Mouse (Mus musculus): ENCODE data around the gene Terb2.

The Terb2 gene

DNA sequence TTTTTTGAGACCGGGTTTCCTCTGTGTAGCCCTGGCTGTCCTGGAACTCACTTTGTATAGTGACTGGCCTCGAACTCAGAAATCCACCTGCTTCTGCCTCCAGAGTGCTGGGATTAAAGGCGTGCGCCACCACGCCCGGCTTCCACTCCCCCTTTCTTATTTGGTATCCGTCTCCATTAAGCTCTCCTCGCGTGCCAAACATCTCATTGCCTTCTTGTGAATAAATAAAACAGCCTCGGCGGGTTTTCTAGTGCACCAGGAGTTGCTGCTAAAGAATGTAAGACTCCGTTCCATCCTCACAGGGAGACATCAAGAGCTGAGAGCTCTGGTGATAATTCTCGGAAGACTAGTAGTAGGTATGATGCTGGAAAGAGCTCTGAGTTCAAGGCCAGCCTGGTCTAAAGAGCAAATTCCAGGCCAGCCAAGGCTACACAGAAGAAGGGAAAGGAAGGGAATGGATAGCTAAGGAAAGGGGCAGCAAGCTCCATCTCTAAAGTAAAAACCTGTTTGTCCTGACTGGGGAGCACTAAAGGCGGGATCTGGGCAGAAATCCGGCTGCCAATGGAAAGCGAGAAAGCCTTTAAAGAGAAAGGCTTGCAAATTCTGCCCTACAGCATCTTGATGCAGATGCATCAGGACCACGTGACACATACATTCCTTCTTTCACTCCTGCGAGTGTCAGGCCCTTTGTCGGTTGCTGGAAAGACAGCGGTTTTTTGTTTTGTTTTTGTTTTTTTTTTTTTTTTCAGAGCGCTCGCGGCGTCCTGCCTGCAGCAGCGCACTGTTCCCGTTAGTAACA is 47.9 kb downstream of the Terb2 start:
- DNase-seq: peak; percentile 54

DNA sequence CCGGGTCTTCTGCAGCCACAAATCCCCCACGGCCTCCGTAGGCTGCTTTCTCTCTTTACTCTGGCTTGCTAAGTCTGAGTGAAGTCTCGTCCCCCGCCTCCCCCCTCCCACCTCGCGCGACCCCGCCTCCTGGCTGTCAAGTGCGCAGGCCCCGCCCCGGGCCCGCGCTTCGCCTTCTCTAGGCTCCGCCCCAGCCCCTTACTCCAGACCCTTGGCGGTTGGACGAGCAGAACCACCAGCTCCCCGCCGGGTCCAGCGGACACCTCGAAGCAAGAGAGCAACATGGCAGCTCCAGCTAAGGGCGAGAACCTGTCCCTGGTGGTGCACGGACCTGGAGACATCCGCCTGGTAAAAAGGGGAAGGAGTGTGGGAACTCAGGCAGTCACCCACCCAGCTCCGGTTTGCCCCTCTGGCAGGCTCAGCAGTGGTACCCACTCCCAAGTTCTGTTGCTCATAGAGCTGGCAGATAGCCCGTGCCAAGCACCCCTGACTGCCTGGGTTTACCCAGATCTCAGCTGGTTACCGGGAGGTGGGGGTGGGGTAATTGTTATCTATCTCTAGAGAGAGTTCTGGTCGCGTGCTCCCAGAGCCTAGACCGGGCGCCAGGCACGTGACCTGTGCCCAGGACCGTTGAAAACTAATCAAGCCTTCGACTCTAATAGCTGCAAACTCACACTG is 48.7 kb downstream of the Terb2 start, which contains the start of gene Sord:
Gene Sord (plus strand): TSS at position 139 of the 678 bp plus-strand sequence.
- peak; percentile 80 for DNase-seq

- peak; percentile 28 for DNase-seq
These were observed 49.4 kb downstream of the Terb2 start for GRCm38 (mm10) chr2:122235425-122235824.

- no peak for DNase-seq
These were observed 50.2 kb downstream of the Terb2 start for GRCm38 (mm10) chr2:122236321-122236720.

DNA sequence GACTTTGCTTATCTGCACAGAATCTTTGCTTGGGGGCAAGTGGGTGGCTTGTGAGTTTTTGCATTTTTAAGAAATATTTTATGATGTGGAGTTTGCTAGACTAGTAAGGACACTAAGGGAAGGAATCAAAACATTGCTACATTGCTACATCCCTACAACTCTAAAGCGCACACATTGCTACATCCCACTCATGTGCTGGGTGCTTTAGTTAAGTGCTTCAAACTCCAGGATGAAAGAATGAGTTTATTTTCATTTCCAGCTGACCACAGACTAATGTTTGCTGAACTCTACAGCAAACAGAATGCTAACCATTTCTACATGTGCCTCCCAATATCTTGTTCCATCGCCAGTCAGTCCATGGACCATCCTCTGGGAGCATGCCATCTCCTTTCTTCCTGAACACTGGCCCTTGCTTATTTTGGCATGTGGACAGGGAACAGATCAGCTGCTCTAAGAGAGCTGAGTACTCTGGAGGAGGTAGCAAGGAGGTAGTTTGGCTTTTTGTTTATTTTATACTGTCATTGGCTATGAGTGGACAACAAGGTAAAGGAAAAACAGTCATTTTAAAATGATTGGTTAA is 51.9 kb downstream of the Terb2 start:
- no peak for DNase-seq

- no peak for DNase-seq
These were observed 54.7 kb downstream of the Terb2 start for GRCm38 (mm10) chr2:122240735-122241134.

DNA sequence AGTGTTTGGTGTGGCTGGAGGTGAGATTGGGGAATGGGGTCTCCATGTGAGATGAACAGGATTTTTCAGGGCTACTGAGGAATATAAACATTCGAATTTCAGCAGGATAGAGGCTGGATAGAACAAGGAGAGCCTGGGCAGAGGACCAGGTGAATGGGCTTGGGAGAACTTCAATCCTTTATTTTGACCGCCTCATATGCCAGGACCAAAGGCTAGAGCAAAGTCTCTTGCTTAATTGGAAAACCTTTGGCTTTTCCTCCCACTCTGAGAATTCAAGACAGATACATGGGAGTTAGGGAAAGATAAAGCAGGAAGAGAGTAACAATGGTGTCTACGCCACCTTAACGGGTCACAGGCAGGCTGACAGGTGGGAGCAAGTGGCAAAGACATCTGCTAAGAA is 55.2 kb downstream of the Terb2 start:
- no peak for DNase-seq

DNA sequence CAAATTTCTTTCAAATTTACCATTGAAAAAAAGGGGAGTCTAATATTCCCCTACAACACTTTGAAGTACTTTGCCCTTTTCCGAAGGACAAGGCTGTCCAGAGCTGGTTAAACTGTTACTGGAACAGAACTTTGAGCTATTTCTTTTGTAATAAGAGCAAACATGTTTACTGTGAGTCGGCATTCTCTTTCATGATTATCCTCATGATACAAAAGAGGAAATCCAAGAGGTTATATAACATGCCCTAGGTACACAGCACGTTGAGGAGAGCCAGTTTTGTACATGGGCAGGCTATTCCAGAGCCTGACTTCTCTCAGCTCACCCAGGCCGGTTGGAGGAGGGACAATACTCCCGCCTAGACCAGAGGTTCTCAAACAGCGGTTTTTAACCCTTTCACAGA is 55.9 kb downstream of the Terb2 start:
- no peak for DNase-seq

DNA sequence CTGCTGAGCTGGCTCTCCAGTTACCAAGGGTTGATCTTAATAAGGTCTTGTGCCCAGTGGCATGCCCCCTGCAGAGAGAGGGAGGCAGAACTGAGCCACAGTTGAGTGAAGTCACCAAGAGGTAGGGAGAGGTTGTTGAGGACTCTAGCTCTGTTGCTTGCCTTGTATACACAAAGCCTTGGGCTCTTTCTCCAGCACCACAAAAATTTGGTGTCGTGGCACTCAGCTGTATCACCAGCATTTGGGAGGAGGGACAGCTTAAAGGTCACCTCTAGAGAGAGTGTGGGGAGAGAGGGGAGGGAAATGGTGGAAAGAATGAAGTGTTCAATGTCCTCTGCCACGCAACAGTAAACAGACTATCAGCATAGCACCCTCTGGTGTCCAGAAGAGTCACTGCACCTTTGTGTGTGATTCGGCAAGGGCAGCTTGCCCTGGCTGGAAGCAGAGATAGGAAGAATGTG is 57.6 kb downstream of the Terb2 start:
- peak; percentile 77 for DNase-seq

DNA sequence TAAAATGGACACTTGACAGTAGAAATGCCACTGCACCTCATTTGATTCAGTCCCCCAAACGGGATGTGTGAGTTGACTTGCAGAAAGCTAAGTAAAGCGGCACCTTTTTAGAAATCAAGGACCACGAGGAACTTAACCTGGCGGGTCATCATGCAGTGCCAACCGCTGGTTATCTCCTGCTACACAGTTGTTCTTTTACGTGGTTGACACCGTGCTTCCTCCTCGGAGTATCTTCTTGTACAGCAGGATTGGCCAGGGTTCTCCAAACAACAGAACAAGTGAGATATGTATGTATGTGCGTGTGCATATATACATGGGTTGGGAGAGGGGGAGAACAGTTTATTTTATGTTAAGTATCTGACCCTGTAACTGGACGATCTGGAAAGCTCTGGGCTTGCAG is 61.7 kb downstream of the Terb2 start:
- no peak for DNase-seq

- DNase-seq: no peak
These were observed 69.9 kb downstream of the Terb2 start for GRCm38 (mm10) chr2:122255997-122256396.

Measured in cerebellum, adult 9-11 months (tissue).